Mouse (Mus musculus): Measurements from ENCODE around the gene Olfr979.
"Not testable (repeated sequence)": the region's sequence is repeated elsewhere in the genome, so short reads cannot be mapped to it uniquely, and the experiment has no call there.

The Olfr979 gene

GRCm38 (mm10) chr9:40003365-40003764 is at the start of gene Olfr979:
Gene Olfr979 (minus strand): TSS chr9:40003465.
- in situ Hi-C loops (cut with MboI, MseI) = no loop called here

GRCm38 (mm10) chr9:40050138-40050537 is 46.9 kb upstream of the Olfr979 start:
- in situ Hi-C loops (cut with MboI, MseI) = no loop called here

- in situ Hi-C loops (cut with MboI, MseI) = no loop called here
Observed at GRCm38 (mm10) chr9:40021164-40021563, 17.9 kb upstream of the Olfr979 start, which contains the start of gene Olfr981. Gene Olfr981 (plus strand): TSS chr9:40021464.

- in situ Hi-C loops (cut with MboI, MseI) = no loop called here
Observed at GRCm38 (mm10) chr9:40009482-40009881, 6.2 kb upstream of the Olfr979 start, which contains the start of gene Olfr980. Gene Olfr980 (minus strand): TSS chr9:40009582.

DNA sequence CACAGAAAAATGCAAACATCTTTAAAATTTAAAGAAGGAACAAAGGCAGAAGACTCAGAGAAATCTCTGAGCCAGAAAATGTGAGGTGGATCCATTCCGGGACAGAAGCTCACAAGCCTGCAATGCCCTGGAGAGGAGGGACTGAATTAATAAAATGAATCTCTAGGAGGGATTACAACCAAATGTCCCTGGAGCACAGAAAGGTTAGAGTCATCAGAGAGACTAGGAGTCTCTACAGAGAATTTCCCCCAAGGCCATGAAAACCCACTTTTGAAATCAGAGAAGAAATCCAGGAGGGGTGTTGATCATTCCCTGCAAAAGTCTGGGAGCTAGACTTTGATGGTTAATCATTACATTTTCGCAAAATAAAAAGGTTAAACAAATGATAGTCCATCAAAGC is 11.5 kb downstream of the Olfr979 start, which contains the start of gene Olfr978:
TSS of gene Olfr978 (plus strand) at position 301 of the 400 bp plus-strand sequence.
- in situ Hi-C loops (cut with MboI, MseI) = no loop called here

DNA sequence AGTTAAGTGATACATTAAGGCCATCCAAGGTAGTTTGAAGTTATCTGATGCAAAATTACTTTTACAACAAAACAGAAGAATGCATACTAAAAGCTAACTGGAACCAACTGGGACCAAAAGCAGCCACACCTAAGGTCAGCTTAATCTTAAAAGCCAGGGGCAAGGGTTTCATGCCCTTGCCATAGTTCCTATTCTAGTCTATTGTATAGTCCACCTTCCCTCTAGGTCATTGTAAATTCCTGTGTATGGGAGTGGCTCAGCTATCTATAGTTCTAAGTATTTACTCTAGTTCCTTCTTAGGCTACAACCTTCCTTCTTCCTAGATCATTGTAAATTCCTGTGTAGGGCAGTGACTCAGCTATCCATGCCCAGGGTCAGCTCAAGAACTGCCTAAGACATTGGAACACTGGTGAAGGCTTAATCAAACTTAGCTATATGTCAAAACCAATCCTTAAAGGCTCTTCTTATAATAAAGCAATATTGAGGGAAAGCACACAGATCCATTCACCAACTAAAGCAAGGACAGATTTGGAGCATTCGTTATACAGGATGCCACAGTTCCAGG is 26.6 kb downstream of the Olfr979 start:
- in situ Hi-C loops (cut with MboI, MseI) = not testable (repeated sequence)

DNA sequence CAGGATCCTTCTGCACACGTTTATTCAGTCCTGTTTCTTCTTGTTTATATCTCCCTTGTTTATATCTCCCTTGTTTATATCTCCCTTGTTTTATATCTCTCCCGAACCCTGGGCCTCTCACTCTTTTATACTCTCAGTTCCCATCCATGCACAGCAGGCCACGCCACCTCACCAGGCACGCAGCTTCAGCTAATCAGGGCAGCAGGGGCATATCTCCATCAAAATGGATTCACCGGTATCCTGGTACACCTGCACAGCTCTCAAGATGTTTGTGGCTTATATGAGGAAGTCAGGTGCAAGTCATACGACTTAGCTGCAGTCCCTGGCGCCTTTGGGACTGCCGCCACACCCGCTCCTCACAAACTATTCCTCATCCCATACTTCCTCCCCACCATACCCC is 42.2 kb downstream of the Olfr979 start, which contains the start of gene Olfr976:
TSS of gene Olfr976 (minus strand) at position 101 of the 400 bp plus-strand sequence.
- in situ Hi-C loops (cut with MboI, MseI) = not testable (repeated sequence)

- in situ Hi-C loops (cut with MboI, MseI) = no loop called here
Observed at GRCm38 (mm10) chr9:39951946-39952345, 51.3 kb downstream of the Olfr979 start, which contains the start of gene Olfr975. Gene Olfr975 (minus strand): TSS chr9:39952046.

Data from T-helper 2 cell (primary cell).